Mouse (Mus musculus): ENCODE data around the gene Ddx17.

DNA sequence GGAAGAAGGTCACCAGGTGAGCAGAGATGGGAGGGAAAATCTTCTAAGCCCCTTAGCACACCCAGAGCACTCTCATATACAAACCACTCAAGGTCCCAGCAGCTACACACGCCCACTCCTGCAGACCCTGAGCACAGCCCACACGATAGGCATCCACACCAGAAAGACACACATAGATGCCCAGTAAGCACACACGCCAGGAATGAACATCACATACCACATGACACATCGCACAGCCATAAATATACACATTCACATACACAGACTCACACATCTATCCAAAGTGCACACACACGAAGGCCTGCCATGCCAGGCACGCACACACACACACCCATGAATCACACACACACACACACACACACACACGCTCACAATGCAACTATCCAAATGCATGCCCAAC is 36.1 kb downstream of the Ddx17 start:
- TF ChIP-seq POLR2A (IDR thresholded peaks at IDR 0.05; ENCODE audit: extremely low read depth, insufficient read depth, low read length) (no peak), CTCF (IDR thresholded peaks at IDR 0.05; ENCODE audit: low read depth, low read length) (no peak)

All from liver, adult 2 months (tissue).